Mouse (Mus musculus): ENCODE data around the gene Sirt3. TPM values are rescaled to one million over a fixed set of nuclear protein-coding genes. Genes with fewer than 3 reads are reported as not detected.
A peak's percentile ranks its signal among the peaks of the same experiment; 100 is the strongest.

Gene Sirt3
- polyA plus RNA-seq, 1 experiment from 2014 or later: 29.4 TPM

DNA sequence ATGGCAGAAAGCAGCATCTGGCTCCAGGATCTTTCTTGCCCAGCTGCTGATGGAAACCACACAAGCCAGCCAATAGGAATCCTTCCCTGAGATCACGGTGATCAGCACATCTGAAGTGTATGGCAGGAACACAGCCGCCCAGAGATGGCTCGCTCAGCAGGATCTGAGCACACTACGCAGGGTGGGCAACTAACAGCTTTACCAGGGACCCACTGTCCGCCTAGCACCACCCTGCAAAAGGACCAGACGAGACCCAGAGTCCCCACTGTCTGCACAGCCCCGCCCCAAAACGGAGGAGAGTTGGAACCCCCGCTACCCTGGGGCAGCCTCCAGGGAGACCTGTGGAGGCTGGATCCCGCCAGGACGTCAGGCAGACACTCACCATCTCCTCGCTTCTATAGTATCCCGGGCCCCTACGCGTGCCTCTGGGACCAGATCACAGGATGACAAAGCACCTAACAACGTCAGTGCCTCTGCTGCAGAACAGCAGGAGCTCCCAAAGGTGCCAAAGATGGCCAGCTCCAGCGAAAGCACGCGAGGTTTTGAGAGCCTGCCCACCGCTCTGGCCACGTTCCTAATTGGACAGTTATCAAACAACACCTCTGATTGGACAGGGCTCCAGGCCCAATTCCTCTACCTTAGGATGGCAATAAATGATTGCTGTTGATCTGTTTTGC lies 60.3 kb downstream of the Sirt3 start, which contains the start of gene Zfp941:
Zfp941 (minus strand) TSS at position 526 of the 677 bp plus-strand sequence.
- Histone ChIP-seq H3K9ac (peak within 1 kb of the TSS; percentile 69), H3K9me3 (replicated peaks) (no peaks in the 10 kb centered on the region), H3K4me3 (peak within 1 kb of the TSS; percentile 51), H3K27me3 (0 out of 2 replicates have a peak, but pooled peaks cover 4% of the 10 kb centered on the region), H3K4me1 (peaks cover 10% of the 10 kb centered on the region; the same call in 1 of the 2 replicates), H3K27ac (peak within 1 kb of the TSS; percentile 68), H3K4me2 (peak within 1 kb of the TSS; percentile 72), H3K36me3 (ENCODE audit: poor library complexity, severe bottlenecking) (no peaks in the 10 kb centered on the region)
- ATAC-seq: peak; percentile 90
- WGBS: under 1% methylated on average over 21 of the region's 21 CpGs

DNA sequence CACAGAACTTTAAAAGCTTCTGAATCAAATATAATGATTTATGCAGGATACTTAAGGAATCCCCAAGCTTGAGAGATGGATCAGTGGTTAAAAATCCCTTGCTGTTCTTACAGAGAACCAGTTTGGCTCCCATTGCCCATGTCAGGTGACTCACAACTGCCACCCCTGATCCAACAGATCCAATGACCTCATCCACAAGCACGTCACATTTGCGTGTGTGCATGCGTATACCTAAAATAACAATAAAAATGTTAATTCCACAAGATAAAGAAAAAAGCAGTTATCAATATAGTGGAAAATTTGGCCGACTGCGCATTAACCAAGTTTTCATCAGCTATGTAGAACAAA lies 60.8 kb downstream of the Sirt3 start:
- Histone ChIP-seq H3K27ac (no peak overlapping the region; the same call in 1 of the 2 replicates), H3K9me3 (replicated peaks) (no peaks in the 10 kb centered on the region), H3K4me3 (peak overlapping the region; percentile 51), H3K4me2 (peak overlapping the region; percentile 72), H3K27me3 (0 out of 2 replicates have a peak, but pooled peaks cover under 1% of the 10 kb centered on the region), H3K4me1 (peaks cover 10% of the 10 kb centered on the region; the same call in 1 of the 2 replicates), H3K36me3 (ENCODE audit: poor library complexity, severe bottlenecking) (no peaks in the 10 kb centered on the region), H3K9ac (peak overlapping the region; percentile 69; the same call in 1 of the 2 replicates)
- WGBS: 31% methylated on average over 5 of the region's 5 CpGs
- peak; percentile 62 for ATAC-seq

DNA sequence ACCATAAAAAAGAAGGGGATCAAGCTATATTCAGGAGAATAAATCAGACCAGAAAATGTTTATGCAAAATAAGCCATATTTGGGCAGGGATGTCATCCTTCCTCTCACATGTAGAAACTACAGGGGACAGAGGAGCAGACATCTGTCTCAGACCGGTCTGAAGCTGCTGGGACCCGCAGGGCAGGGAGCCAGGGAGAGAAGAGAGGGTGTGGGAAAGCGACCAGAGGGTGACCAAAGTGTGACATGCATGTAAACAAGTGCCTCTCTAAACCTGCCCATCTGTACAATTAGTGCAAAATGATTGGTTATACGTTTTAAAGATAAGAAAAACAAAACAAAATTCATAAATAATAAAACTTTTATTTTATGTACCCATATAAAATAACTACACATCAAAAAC lies 61.9 kb downstream of the Sirt3 start:
- no peak for ATAC-seq
- Histone ChIP-seq H3K4me1 (peaks cover 10% of the 10 kb centered on the region; the same call in 1 of the 2 replicates), H3K9me3 (replicated peaks) (no peaks in the 10 kb centered on the region), H3K27me3 (no peaks in the 10 kb centered on the region), H3K36me3 (ENCODE audit: poor library complexity, severe bottlenecking) (no peaks in the 10 kb centered on the region), H3K27ac (no peak overlapping the region), H3K4me3 (no peak overlapping the region), H3K4me2 (no peak overlapping the region), H3K9ac (no peak overlapping the region)
- 72% methylated on average over 4 of the region's 4 CpGs for WGBS

Other genes starting within 250 kb of the Sirt3 start
- gene Olfr53, start 235.9 kb downstream of the Sirt3 start, polyA plus RNA-seq (2015; fragmentation: Nextera tagmentation; extraction: Ambion mirVana): not detected in 2 replicates
- 0.01 TPM in 1 of 2 replicates, not detected in the other for gene Olfr539, start 222.4 kb downstream of the Sirt3 start, polyA plus RNA-seq (2015; fragmentation: Nextera tagmentation; extraction: Ambion mirVana)
- gene Olfr45, start 200.4 kb downstream of the Sirt3 start, polyA plus RNA-seq (2015; fragmentation: Nextera tagmentation; extraction: Ambion mirVana): not detected in 2 replicates
- not detected in 2 replicates for gene Olfr541, start 185.0 kb downstream of the Sirt3 start, polyA plus RNA-seq (2015; fragmentation: Nextera tagmentation; extraction: Ambion mirVana)
- gene Cyp2e1, start 118.6 kb downstream of the Sirt3 start, polyA plus RNA-seq (2015; fragmentation: Nextera tagmentation; extraction: Ambion mirVana): not detected in 2 replicates
- 0.28 TPM in 1 of 2 replicates, not detected in the other for gene Syce1, start 94.5 kb downstream of the Sirt3 start, polyA plus RNA-seq (2015; fragmentation: Nextera tagmentation; extraction: Ambion mirVana)
- gene Zfp941, start 60.1 kb downstream of the Sirt3 start, polyA plus RNA-seq (2015; fragmentation: Nextera tagmentation; extraction: Ambion mirVana): 8.7 and 10.6 TPM in 2 replicates
- not detected in 2 replicates for gene Urah, start 47.3 kb downstream of the Sirt3 start, polyA plus RNA-seq (2015; fragmentation: Nextera tagmentation; extraction: Ambion mirVana)
- not detected in 2 replicates for gene Scgb1c1, start 36.8 kb downstream of the Sirt3 start, polyA plus RNA-seq (2015; fragmentation: Nextera tagmentation; extraction: Ambion mirVana)
- gene Odf3, start 34.5 kb downstream of the Sirt3 start, polyA plus RNA-seq (2015; fragmentation: Nextera tagmentation; extraction: Ambion mirVana): not detected in 2 replicates
- gene Gm45785, start 26.0 kb downstream of the Sirt3 start, polyA plus RNA-seq (2015; fragmentation: Nextera tagmentation; extraction: Ambion mirVana): not detected in 2 replicates
- gene Ric8a, start 25.4 kb downstream of the Sirt3 start, polyA plus RNA-seq (2015; fragmentation: Nextera tagmentation; extraction: Ambion mirVana): 65.7 and 80.4 TPM in 2 replicates
- gene Bet1l, start 24.7 kb downstream of the Sirt3 start, polyA plus RNA-seq (2015; fragmentation: Nextera tagmentation; extraction: Ambion mirVana): 34.6 and 38.7 TPM in 2 replicates
- 310 and 318 TPM in 2 replicates for gene Psmd13, start 341 bp downstream of the Sirt3 start, polyA plus RNA-seq (2015; fragmentation: Nextera tagmentation; extraction: Ambion mirVana)
- not detected in 2 replicates for gene Cox8b, start 18.1 kb upstream of the Sirt3 start, polyA plus RNA-seq (2015; fragmentation: Nextera tagmentation; extraction: Ambion mirVana)
- gene Nlrp6, start 38.6 kb upstream of the Sirt3 start, polyA plus RNA-seq (2015; fragmentation: Nextera tagmentation; extraction: Ambion mirVana): 0.22 and 0.28 TPM in 2 replicates
- 8.2 and 9.4 TPM in 2 replicates for gene Pgghg, start 59.1 kb upstream of the Sirt3 start, polyA plus RNA-seq (2015; fragmentation: Nextera tagmentation; extraction: Ambion mirVana)
- gene Ifitm5, start 68.0 kb upstream of the Sirt3 start, polyA plus RNA-seq (2015; fragmentation: Nextera tagmentation; extraction: Ambion mirVana): 0.45 and 0.64 TPM in 2 replicates
- not detected in 2 replicates for gene Gm45717, start 73.6 kb upstream of the Sirt3 start, polyA plus RNA-seq (2015; fragmentation: Nextera tagmentation; extraction: Ambion mirVana)
- gene Ifitm2, start 73.7 kb upstream of the Sirt3 start, polyA plus RNA-seq (2015; fragmentation: Nextera tagmentation; extraction: Ambion mirVana): 147 and 153 TPM in 2 replicates
- 2.7 and 4.8 TPM in 2 replicates for gene Ifitm1, start 84.9 kb upstream of the Sirt3 start, polyA plus RNA-seq (2015; fragmentation: Nextera tagmentation; extraction: Ambion mirVana)
- 12.7 and 18.1 TPM in 2 replicates for gene Ifitm3, start 128.5 kb upstream of the Sirt3 start, polyA plus RNA-seq (2015; fragmentation: Nextera tagmentation; extraction: Ambion mirVana)
- gene Ifitm6, start 135.6 kb upstream of the Sirt3 start, polyA plus RNA-seq (2015; fragmentation: Nextera tagmentation; extraction: Ambion mirVana): not detected in 2 replicates
- gene Gm17387, start 146.8 kb upstream of the Sirt3 start, polyA plus RNA-seq (2015; fragmentation: Nextera tagmentation; extraction: Ambion mirVana): not detected in 2 replicates
- gene B4galnt4, start 178.8 kb upstream of the Sirt3 start, polyA plus RNA-seq (2015; fragmentation: Nextera tagmentation; extraction: Ambion mirVana): 33.0 and 34.7 TPM in 2 replicates
- gene Pkp3, start 195.9 kb upstream of the Sirt3 start, polyA plus RNA-seq (2015; fragmentation: Nextera tagmentation; extraction: Ambion mirVana): 0.25 TPM in 1 of 2 replicates, not detected in the other
- gene Sigirr, start 218.3 kb upstream of the Sirt3 start, polyA plus RNA-seq (2015; fragmentation: Nextera tagmentation; extraction: Ambion mirVana): 1.5 and 1.7 TPM in 2 replicates
- 0.13 TPM in 1 of 2 replicates, not detected in the other for gene Ano9, start 235.5 kb upstream of the Sirt3 start, polyA plus RNA-seq (2015; fragmentation: Nextera tagmentation; extraction: Ambion mirVana)
- gene Ptdss2, start 240.1 kb upstream of the Sirt3 start, polyA plus RNA-seq (2015; fragmentation: Nextera tagmentation; extraction: Ambion mirVana): 61.1 and 69.5 TPM in 2 replicates